Mouse (Mus musculus) heart, adult 9 months (tissue): ENCODE results near the gene Tnpo2.

Experiments
- DNase-seq, 2 experiments: peaks; one replicate each; pipeline ENCODE4 v3.0.0; 2022; ENCODE audit warnings: low spot score in 2 of 2

The Tnpo2 gene

DNA sequence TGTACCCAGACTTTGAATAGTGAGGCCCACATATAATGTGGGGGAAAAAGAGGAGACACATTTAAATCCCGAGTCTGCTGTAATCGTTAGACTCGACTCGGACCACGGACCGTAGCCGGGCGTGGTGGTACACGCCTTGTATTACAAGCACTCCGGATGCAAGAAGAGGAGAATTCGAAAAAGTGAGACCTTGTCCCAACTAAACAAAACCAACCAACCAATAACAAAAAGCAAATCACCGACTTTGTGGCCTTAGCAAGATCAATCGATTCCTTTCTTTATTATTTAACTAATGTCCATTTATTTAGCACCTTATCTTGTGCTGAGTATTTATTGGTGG, 9.2 kb upstream of the Tnpo2 start:
- DNase-seq, result no peak

DNA sequence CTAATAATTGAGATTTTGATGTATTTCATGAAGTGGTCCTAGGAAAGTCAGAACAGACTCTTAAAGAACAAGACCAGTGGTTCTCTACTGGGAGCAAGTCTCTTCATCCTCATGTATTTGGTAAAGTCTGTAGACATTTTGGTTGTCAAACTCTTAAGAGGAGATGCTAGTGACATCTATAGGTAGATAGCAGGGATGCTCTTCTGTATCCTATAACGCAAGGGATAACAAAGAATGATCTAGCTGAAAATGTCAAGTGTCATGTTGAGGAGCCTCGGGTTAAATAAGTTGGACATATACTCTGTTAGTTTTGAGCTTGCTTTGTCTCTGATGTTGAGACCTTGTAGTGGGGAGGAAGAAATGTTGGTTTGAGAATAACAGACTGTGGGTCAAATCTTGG, 8.8 kb upstream of the Tnpo2 start:
- DNase-seq, result no peak

DNA sequence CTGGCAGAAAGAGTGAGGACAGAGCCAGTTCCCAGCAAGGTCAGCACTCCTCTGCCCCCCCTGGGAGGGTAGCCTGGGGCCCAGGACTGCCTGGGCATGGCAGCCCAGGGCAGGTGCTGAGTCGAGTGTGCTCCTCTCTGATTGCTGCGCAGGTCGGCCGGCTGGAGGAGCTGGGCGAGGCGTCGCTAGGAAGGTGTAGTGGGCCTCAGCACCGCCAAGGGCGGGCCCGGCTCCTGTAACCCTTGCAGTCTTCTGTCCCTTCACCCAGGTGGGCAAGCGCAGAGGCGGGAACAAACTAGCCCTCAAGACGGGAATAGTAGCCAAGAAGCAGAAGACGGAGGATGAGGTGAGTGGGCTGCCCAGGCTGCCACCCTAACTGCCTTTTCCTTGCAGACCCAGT, 7.4 kb upstream of the Tnpo2 start:
- DNase-seq, result no peak

DNA sequence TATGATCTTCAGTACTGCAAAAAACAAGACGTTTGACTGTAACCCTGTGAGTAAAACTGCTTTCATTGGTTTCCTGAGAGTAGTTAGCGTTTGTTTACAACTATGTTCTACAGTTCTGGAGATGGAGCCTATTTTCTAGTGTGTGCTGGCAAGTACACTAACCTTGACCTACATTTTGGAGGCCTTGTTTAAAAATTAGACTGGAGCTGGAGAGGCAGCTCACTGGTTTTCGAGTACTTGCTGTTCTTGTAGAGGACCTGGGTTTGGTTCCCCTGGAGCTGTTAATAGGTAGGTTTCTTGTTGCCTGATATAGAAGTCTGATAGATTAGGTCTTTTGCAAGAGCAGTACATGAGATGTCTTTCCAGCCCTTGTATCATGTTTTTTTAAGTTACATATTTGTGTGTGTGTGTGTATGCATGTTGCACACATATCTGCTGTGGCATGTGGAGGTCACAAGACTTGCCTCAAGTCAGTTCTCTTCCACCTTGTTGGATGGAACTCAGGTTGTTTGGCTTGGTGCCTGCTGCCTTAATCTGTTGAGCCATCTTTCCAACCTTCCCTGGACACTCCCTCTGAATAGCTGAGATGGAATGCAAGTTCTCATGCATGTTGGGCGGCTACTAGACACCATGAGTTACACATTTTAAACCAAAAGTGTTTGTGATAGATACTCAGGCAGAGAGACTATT, 3.9 kb upstream of the Tnpo2 start:
- no peak for DNase-seq

DNA sequence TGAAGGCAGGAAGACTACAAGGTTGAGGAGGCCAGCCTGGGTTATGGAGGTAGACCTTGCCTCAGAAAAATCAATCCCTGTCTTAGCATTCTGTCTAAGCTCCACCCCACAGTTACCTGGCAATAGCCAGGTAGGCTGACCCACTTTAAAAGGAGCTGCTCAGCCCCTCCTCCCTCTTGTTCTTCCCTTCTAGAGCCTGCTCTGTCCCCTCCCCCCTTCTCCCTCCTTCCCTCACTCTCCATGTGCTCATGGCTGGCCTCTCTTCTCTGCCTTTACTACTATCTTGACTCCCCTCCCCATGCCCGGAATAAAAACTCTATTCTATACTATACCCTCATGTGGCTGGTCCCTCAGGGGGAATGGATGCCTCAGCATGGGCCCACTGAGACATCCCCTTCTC, 2.8 kb upstream of the Tnpo2 start:
- no peak for DNase-seq

DNA sequence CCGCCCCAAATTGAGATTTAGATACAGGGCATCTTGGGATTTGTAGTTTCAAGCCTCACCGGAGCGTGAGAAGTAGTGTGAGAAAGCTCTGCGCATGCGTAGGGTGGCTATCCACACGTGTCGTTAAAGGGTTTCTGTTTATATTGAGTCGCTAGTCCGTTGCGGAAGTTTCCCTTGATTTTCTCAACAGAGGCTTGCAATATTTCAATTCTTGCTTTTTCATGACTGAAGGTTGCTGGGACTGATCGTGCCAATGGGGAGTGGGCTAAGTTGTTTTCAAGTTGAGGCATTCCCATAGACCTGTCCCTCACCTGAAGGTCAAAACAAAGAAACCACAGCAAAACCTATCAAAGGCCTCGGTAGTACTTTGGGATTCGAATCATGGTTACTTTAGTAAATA, 2.0 kb upstream of the Tnpo2 start:
- peak; percentile 55 to 60 for DNase-seq

DNA sequence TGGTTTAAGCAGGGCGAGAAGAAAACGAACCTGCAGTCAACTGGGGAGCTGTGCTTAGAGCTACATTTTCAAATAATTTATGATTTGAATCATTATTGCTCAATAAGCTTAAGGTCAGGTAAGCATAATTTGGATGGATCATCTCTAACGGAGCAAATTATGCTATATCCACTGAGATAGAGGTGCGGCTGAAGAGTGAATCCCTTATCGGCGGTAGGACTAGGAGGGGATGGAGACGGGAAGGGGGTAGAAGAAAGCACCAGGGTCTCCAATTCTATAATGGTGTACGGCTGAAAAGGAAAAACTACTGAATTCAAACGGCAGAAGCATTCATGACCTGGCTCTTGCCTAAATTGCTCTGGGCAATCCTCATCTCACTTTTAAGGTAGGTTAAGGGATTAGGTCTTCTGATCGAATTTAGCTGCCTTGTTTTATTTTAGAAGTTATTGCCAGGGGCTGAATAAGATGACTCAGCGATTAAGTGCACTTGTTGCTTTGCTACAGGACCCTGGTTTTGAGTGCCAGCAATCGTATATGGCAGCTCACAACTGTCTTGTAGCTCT, 1.5 kb upstream of the Tnpo2 start:
- DNase-seq, result no peak

DNA sequence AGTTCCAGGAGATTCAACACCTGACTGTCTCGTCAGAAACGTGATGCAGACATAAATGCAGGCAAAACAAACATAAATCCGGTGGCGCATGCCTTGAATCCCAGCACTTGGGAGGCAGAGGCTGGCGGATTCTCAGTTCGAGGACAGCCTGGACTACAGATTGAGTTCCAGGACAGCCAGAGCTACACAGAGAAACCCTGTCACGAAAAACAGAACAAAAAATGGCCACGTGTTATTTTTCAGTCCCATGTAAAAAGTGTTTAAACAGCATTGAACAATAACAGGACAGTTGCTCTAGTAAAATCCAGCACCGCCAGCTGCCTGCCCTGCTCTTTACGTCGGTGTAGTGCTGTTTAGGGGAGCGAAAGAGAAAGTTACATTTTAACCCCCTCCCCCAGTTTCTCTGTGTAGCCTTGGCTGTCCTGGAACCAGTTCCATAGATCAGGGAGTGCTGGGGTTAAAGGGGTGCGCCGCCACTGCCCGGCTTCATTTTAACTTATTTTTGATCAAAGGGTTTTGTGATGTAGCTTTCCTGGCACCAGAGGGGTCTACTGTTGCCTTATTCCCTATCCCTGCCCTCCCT, 896 bp upstream of the Tnpo2 start:
- peak in 1 of 2 experiments; percentile 21 for DNase-seq

DNA sequence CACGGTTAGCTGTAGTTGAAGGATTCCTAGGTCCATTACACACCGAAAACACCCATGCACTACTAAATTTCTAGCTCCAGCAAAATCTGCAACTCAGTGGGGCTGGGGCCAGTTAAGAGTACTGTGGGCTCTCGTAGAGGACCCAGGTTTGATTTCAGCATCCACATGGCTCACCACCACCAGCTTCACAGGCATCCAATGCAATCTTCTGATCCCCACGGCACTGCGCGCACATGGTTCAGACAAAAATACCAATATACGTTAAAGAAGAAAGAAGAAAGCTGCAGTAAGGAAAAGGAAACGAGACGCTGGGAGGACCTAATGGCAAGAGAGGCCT, 366 bp upstream of the Tnpo2 start:
- no peak for DNase-seq

DNA sequence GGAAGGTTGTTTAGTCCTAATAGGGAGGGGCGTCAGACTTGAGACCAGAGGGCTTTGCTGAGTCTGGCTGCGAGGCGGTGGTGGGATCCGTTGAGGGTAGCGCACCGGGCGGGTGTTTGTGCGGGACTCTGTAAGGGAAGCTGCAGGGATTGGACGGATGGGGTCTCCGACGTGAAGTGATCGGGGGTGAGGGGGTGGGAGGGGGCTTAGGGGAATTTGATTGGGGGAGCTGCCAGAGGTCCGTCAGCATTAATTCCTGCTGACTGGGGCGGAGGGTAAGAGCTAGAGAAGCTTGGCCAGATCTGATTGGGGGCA, 608 bp downstream of the Tnpo2 start:
- DNase-seq, result no peak

DNA sequence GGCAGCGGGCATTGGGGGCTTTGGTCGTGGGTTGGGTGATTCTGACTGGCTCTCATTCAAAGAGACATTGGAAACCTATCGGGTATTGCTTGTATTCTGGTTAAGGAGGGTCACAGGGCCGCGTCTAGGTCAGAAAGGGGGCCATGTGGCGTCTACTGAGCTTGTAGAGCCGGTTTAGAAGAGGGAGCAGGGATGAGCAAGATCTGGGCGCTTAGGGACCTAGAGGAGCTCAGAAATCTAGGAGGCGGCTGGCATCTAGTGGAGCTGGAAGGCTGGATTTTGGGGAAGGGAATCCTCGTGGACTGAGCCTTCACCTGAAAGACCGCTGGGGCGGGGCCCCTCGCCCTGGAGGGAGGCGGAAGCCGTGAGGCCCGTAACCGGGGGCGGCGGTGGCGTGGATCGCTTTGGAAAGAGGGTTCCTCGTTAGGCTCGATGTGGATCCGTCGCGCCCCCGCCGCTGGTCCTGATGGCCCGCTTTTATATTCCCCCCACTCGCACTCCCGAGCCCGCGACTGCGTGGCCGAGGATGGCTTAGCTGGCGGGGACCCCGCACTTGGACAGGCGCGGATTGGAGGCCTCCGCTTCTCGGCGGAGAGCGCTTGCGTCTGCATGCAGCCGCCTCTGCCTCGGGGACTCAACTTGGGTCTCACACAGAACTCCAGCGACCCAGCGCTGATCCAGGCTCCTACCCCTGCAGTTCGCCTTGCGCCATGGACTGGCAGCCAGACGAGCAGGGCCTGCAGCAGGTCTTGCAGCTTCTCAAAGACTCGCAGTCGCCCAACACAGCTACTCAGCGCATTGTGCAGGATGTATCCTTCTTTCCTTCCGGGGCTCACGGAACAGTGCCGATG, 1.2 kb downstream of the Tnpo2 start:
- peak; percentile 29 to 41 for DNase-seq

DNA sequence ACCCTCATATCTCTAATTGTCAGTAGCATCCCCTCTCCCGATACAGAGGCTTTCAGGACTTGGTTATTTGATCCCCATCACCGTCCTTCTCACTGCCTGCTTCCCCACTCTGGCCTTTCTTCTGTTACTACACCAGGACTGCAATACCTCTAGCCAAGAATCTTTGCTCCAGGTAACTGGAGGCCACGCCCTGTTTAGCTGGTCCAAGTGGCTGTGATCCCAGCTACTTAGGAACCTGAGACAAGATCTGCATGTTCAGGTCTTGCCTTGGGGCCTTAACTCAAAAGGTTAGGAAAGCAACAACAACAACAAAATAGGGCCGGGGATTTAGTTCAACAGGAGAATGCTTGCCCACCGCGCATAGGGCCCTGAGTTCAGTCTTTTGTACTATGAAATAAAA, 6.9 kb downstream of the Tnpo2 start:
- DNase-seq, result no peak

DNA sequence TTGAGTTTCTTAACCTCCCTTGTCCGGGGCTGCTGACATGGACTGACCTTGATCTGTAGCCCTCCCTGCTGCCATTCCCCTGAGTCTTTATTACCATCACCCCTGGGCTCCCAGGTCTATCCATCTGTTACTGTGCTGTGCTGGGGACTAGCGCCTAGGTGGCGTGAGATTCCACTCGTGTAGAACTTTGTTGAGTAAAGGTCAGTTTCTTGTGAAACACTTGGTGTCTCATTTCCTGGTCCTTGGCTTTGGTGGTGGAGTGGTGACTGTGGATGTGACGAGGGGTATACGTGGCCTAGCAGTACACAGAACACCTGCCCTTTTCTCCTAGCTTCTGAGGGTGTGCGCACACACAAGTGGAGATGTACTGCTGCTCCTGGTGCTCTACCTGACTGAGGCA, 20.7 kb downstream of the Tnpo2 start:
- DNase-seq, result no peak

DNA sequence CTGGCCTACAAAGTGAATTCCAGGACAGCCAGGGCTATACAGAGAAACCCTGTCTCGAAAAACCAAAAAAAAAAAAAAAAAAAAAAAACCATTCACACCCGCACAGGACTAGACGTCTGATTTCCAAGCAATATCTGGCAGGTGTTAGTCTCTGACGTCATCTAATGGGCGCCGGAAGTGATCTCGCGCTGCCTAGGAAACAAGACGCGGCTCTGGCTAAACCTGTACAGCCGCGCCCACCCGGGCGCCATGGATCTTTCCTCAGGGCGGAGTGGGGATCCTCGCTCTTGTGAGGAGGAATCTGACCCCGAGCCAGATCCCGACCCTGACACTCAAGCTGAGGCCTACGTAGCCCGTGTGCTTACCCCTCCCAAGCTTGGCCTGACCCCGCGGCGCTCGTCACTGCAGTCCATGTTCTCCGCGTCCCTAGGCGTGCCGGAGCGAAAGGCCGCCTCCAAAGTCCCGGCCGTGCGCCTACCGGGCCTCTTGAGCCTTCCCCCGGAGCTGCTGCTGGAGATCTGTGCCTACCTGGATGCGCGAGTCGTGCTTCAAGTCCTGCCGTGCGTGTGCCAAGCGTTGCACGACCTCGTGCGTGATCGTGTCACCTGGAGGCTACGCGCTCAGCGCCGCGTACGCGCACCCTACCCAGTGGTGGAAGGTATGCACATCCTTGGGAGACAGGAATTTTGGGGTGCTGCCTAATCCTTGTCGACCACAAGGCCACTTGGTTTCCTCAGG, 23.3 kb downstream of the Tnpo2 start, which contains the start of gene Fbxw9:
Gene Fbxw9, plus strand, starts transcription at position 177 of the 738 bp plus-strand sequence.
- peak; percentile 86 to 89 for DNase-seq

DNA sequence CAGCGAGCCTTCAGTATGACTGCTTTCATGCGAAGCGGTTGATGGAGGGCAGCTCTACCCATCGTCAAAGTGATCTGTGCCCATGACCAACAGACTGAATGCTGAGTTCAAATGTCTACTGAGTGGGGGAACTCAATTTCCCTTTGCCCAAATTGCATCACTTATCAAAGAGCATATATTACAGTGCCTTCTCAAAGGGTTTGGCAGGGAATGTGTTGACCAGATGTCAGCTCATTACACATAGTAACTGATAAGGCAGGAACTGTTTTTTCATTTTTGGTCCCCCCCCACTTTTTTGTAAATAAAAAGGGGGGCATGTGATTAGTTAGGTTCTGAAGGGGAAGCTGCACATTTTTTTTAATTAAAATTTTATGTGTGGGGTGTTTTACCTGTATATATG, 25.9 kb downstream of the Tnpo2 start:
- DNase-seq, result no peak

DNA sequence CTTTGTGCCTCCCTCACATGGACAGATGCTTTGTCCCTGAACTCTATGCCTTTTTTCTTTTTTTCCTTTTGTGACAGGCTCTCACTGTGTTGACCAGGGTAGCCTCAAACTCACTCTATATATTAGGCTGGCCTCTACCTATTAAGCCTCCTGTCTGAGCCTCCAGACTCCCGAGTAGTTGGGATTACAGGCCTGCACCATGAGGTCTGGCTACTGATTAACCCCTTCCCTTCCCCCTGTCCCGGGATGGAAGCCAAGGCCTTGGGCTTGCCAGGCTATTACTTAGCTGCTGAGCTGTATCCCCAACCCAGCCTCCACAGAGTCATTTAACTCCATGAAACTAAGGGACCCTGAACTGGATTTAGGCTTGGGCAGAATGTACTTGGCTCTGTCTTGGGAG, 28.5 kb downstream of the Tnpo2 start:
- DNase-seq, result no peak

DNA sequence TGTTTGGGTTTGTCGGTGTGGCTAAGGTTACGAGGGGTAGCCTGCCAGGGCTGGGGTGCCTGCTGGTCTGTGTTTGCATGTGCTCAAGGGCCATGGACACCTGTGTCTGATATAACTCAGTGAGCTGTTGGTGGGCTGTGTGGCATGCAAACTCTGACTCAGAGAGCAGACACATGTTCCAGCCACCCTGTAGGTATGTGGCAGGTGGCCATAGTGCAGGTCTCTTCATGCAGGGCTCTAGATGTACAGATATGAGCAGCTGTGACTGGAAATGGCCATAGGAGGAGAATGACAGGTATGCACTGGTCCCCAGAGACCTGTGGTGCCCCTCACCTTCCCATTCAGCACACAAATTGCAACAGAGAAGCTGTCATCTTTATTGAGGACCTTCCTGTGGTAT, 30.4 kb downstream of the Tnpo2 start:
- DNase-seq, result no peak

DNA sequence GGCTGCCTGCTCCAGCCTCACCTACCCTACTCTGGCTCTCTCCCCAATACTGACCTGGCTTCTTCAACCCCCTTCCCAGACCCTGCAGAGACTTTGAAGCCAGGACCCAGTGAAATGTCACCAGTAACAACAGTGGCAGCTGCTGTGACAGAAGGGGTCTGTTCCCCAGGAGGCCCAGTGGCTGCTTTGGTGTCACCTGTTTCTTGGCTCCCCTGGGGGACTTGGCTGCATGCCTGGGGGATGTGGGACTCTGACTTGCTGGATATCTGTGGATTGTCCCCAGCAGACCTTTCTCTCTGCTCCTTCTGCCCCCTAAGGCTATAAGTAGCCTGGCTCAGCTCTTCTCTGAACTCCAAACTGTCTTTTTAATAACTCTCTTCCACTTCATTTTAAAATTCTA, 31.3 kb downstream of the Tnpo2 start, which contains the start of gene Gm5741:
Gene Gm5741, minus strand, starts transcription at position 1 of the 400 bp plus-strand sequence.
- DNase-seq, result no peak

DNA sequence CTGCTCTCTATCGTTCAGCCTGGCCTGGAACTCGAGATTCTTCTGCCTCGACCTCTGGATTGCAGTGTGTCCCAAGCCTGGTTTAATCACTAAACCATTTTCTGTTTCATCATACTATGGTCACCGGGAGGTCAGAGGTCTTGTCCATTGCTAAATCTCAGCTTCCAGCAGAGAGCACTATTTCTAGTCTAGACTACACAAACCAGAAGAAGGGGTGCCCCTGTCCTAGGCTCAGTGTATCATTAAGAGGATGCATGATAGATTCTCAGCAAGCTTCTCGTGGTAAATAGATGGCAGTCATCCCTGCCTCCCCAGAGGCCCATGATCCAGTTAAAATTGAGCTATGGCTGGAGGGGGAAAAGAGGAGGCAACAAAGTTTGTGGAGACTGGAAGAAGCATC, 34.3 kb downstream of the Tnpo2 start:
- DNase-seq, result no peak

DNA sequence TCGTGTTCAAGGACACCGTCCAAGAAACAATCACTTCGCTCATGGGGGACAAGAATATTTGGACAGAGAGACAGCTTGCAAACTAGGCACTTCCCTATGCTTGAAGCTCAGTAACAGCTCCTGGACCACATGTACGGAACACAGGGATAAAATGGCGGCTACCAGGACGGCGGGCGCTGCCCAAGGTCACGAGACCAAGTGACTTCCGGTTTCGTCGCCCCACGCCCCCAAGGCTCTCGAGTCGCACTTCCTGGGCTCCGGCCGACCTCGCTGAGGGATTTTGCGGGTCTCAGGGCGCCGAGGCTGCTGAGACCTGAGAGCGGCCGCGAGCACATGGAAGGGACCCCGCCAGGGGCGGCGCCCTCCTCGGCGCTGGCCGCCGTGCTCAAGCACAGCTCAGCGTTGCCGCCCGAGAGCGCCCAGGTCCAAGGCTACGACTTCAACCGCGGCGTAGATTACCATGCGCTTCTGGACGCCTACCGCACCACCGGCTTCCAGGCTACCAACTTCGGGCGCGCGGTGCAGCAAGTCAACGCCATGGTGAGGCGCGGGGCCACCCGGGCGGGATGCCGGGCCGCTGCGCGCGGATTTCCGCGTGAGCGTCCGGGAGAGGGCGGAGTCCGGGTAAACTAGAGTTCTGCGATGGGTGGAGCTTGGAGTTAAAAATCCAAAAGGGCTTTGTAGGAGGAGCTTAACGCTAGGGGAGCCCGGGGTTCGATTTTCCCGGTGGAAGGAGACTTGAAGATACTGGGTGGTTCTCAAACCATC, 35.0 kb downstream of the Tnpo2 start, which contains the start of gene Dhps:
Gene Dhps, plus strand, starts transcription at position 244 of the 768 bp plus-strand sequence.
- DNase-seq, result peak; percentile 86 to 91

DNA sequence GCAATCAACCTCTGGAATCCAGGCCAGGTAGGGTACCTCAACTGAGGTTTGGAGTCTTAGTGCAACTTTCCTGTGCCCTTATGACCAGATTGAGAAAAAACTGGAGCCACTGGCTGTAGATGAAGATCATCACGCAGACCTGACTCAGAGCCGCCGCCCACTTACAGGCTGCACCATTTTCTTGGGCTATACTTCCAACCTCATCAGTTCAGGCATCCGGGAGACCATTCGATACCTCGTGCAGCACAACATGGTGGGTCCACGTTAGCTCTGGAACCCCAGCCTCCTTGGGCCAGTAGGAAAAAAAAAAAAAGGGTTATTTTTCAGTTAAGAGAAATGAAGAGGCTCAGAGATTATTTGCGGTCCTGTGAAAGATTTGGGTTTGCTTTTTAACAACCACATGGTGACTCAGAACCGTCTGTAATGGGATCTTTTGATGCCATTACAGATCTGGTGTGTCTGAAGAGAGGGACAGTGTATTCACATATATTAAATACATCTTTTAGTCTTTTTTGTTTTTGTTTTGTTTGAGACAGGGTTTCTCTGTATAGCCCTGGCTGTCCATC, 35.7 kb downstream of the Tnpo2 start:
- DNase-seq, result no peak
